Mouse (Mus musculus): Measurements from ENCODE around the gene Fyb. TPM values are rescaled to one million over a fixed set of nuclear protein-coding genes. Genes with fewer than 3 reads are reported as not detected.

Gene Fyb
- total RNA-seq (2012; rRNA removed) = not detected in 2 replicates

- Histone ChIP-seq H3K4me1 (ENCODE audit: control insufficient read depth in 2 of 2, insufficient read depth in 2 of 2, low read length in 2 of 2, poor library complexity in 1 of 2) (no peaks in the 10 kb centered on the region), H3K9me3 (ENCODE audit: control insufficient read depth, insufficient read depth, low read depth, low read length) (no peaks in the 10 kb centered on the region), H3K9ac (ENCODE audit: insufficient read depth, low read depth, low read length, poor library complexity, severe bottlenecking) (no peak within 1 kb of the TSS), H3K27ac (ENCODE audit: insufficient read depth, low read depth, low read length, poor library complexity, severe bottlenecking) (no peak within 1 kb of the TSS), H3K4me3 (ENCODE audit: insufficient read depth in 1 of 2, low read depth in 1 of 2, low read length in 2 of 2, poor library complexity in 1 of 2, severe bottlenecking in 1 of 2) (no peak within 1 kb of the TSS), H3K36me3 (ENCODE audit: control insufficient read depth, insufficient read depth, low read length, poor library complexity, severe bottlenecking) (no peaks in the 10 kb centered on the region)
- no peak for DNase-seq (ENCODE audit: low read depth, low spot score)
- in situ Hi-C loops (cut with MboI; ENCODE audit: low sequenced_read_pairs in 2 of 2, unreplicated experiment in 2 of 2) = no loop called here
- TF ChIP-seq ZNF384 (IDR thresholded peaks at IDR 0.05; ENCODE audit: low read depth, low read length) (no peak), ZC3H11A (IDR thresholded peaks at IDR 0.05; ENCODE audit: borderline replicate concordance, low read depth, low read length) (no peak), HCFC1 (IDR thresholded peaks at IDR 0.05; ENCODE audit: borderline replicate concordance, insufficient read depth, low read length) (no peak), CHD2 (IDR thresholded peaks at IDR 0.05; ENCODE audit: low read depth, low read length) (no peak), MAFK (IDR thresholded peaks at IDR 0.05; ENCODE audit: insufficient read depth, low read depth, low read length) (no peak)
Measured at GRCm38 (mm10) chr15:6522653-6523167, at the start of gene Fyb. Gene Fyb, plus strand, starts transcription at chr15:6522853.

- Histone ChIP-seq H3K9me3 (ENCODE audit: control insufficient read depth, insufficient read depth, low read depth, low read length) (no peaks in the 10 kb centered on the region), H3K9ac (ENCODE audit: insufficient read depth, low read depth, low read length, poor library complexity, severe bottlenecking) (no peak overlapping the region), H3K4me1 (ENCODE audit: control insufficient read depth in 2 of 2, insufficient read depth in 2 of 2, low read length in 2 of 2, poor library complexity in 1 of 2) (no peaks in the 10 kb centered on the region), H3K36me3 (ENCODE audit: control insufficient read depth, insufficient read depth, low read length, poor library complexity, severe bottlenecking) (no peaks in the 10 kb centered on the region), H3K4me3 (ENCODE audit: insufficient read depth in 1 of 2, low read depth in 1 of 2, low read length in 2 of 2, poor library complexity in 1 of 2, severe bottlenecking in 1 of 2) (no peak overlapping the region), H3K27ac (ENCODE audit: insufficient read depth, low read depth, low read length, poor library complexity, severe bottlenecking) (no peak overlapping the region)
- TF ChIP-seq ZNF384 (IDR thresholded peaks at IDR 0.05; ENCODE audit: low read depth, low read length) = no peak
- TF ChIP-seq CHD2 (IDR thresholded peaks at IDR 0.05; ENCODE audit: low read depth, low read length) = no peak
- no peak for TF ChIP-seq ZC3H11A (IDR thresholded peaks at IDR 0.05; ENCODE audit: borderline replicate concordance, low read depth, low read length)
- no peak for TF ChIP-seq HCFC1 (IDR thresholded peaks at IDR 0.05; ENCODE audit: borderline replicate concordance, insufficient read depth, low read length)
- TF ChIP-seq MAFK (IDR thresholded peaks at IDR 0.05; ENCODE audit: insufficient read depth, low read depth, low read length) = no peak
- in situ Hi-C loops (cut with MboI; ENCODE audit: low sequenced_read_pairs in 2 of 2, unreplicated experiment in 2 of 2) = no loop called here
- no peak for DNase-seq (ENCODE audit: low read depth, low spot score)
Measured at GRCm38 (mm10) chr15:6483561-6483960, 39.1 kb upstream of the Fyb start.

GRCm38 (mm10) chr15:6492386-6492785 is 30.3 kb upstream of the Fyb start:
- H3K9me3 ChIP-seq (ENCODE audit: control insufficient read depth, insufficient read depth, low read depth, low read length) = no peaks in the 10 kb centered on the region
- no peak overlapping the region for H3K9ac ChIP-seq (ENCODE audit: insufficient read depth, low read depth, low read length, poor library complexity, severe bottlenecking)
- no peak for DNase-seq (ENCODE audit: low read depth, low spot score)
- no peak overlapping the region for H3K27ac ChIP-seq (ENCODE audit: insufficient read depth, low read depth, low read length, poor library complexity, severe bottlenecking)
- in situ Hi-C loops (cut with MboI; ENCODE audit: low sequenced_read_pairs in 2 of 2, unreplicated experiment in 2 of 2) = no loop called here
- H3K4me3 ChIP-seq (ENCODE audit: insufficient read depth in 1 of 2, low read depth in 1 of 2, low read length in 2 of 2, poor library complexity in 1 of 2, severe bottlenecking in 1 of 2) = no peak overlapping the region
- no peaks in the 10 kb centered on the region for H3K36me3 ChIP-seq (ENCODE audit: control insufficient read depth, insufficient read depth, low read length, poor library complexity, severe bottlenecking)
- no peak for TF ChIP-seq ZNF384 (IDR thresholded peaks at IDR 0.05; ENCODE audit: low read depth, low read length)
- TF ChIP-seq MAFK (IDR thresholded peaks at IDR 0.05; ENCODE audit: insufficient read depth, low read depth, low read length) = no peak
- no peak for TF ChIP-seq ZC3H11A (IDR thresholded peaks at IDR 0.05; ENCODE audit: borderline replicate concordance, low read depth, low read length)
- no peak for TF ChIP-seq CHD2 (IDR thresholded peaks at IDR 0.05; ENCODE audit: low read depth, low read length)
- TF ChIP-seq HCFC1 (IDR thresholded peaks at IDR 0.05; ENCODE audit: borderline replicate concordance, insufficient read depth, low read length) = no peak
- no peaks in the 10 kb centered on the region for H3K4me1 ChIP-seq (ENCODE audit: control insufficient read depth in 2 of 2, insufficient read depth in 2 of 2, low read length in 2 of 2, poor library complexity in 1 of 2)

GRCm38 (mm10) chr15:6498396-6499070 is 24.1 kb upstream of the Fyb start:
- DNase-seq (ENCODE audit: low read depth, low spot score) = no peak
- TF ChIP-seq ZC3H11A (IDR thresholded peaks at IDR 0.05; ENCODE audit: borderline replicate concordance, low read depth, low read length) = no peak
- no peak for TF ChIP-seq HCFC1 (IDR thresholded peaks at IDR 0.05; ENCODE audit: borderline replicate concordance, insufficient read depth, low read length)
- no peak for TF ChIP-seq CHD2 (IDR thresholded peaks at IDR 0.05; ENCODE audit: low read depth, low read length)
- no peak for TF ChIP-seq ZNF384 (IDR thresholded peaks at IDR 0.05; ENCODE audit: low read depth, low read length)
- no peak overlapping the region for H3K9ac ChIP-seq (ENCODE audit: insufficient read depth, low read depth, low read length, poor library complexity, severe bottlenecking)
- H3K4me3 ChIP-seq (ENCODE audit: insufficient read depth in 1 of 2, low read depth in 1 of 2, low read length in 2 of 2, poor library complexity in 1 of 2, severe bottlenecking in 1 of 2) = no peak overlapping the region
- H3K27ac ChIP-seq (ENCODE audit: insufficient read depth, low read depth, low read length, poor library complexity, severe bottlenecking) = no peak overlapping the region
- in situ Hi-C loops (cut with MboI; ENCODE audit: low sequenced_read_pairs in 2 of 2, unreplicated experiment in 2 of 2) = no loop called here
- H3K36me3 ChIP-seq (ENCODE audit: control insufficient read depth, insufficient read depth, low read length, poor library complexity, severe bottlenecking) = no peaks in the 10 kb centered on the region
- H3K4me1 ChIP-seq (ENCODE audit: control insufficient read depth in 2 of 2, insufficient read depth in 2 of 2, low read length in 2 of 2, poor library complexity in 1 of 2) = no peaks in the 10 kb centered on the region
- no peaks in the 10 kb centered on the region for H3K9me3 ChIP-seq (ENCODE audit: control insufficient read depth, insufficient read depth, low read depth, low read length)
